Mouse (Mus musculus) frontal cortex, postnatal 14 days (tissue): ENCODE data around the gene Tmem215.

Experiments used
- DNase-seq, 2 experiments: peaks; one replicate each; pipeline ENCODE4 v3.0.0; 2022; ENCODE audit warnings: low spot score in 2 of 2

Gene Tmem215

DNA sequence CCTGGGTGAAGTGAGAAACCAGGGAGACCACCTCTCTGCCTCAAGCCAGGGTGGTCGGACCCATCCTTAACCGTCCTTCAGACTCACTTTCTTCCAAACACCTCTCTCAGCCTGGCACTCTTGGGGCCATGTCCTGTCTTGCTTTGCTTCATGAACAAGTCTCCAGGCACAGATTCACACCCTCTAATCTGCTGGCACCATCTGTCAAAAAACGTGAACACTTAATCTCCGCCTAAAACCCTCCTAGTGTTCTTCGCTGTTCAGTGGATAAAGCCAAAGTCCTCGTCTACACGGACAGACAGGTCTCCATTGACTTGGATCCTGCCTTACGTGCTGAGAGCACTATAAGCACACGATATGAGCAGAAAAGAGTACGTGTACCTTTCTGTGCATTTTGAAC, at the start of gene Tmem215:
Tmem215 (plus strand) TSS at position 301 of the 400 bp plus-strand sequence.
- DNase-seq, result no peak

DNA sequence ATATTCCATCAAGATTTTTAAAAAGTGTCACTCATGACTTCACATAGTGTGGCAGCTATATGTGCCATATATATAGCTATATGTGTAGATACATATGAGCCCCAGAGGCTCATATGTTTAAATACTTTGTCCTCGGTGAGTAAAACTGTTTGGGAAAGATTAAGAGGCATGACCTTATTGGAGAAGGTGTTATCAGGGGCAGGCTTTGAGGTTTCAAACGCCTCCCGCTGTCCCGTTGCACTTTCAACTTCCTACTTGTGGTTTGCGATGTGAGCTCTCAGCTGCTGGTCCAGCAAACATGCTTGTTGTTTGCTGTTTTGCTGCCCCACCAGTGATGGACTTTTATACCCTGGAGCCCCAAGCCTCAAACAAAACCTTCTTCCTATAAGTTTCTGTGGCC, 40.1 kb upstream of the Tmem215 start:
- no peak for DNase-seq

DNA sequence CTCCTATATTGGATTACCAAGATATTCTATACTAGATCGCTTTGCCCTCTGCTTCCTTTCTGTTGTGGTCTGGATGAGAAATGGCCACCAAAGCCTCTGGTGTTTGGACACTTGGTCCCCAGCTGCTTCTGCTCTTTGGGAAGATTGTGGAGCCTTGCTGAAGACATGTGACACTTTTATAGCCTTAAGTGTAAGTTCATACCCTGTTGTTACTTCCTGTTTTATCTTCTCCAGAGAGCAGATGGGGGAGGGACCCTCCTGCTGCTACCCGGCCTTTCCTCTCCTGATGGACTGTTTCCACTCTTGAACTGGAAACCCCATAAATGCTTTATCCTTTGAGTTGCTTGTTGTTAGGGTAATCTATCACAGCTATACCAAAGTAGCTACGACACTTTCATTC, 38.6 kb upstream of the Tmem215 start:
- DNase-seq, result no peak

DNA sequence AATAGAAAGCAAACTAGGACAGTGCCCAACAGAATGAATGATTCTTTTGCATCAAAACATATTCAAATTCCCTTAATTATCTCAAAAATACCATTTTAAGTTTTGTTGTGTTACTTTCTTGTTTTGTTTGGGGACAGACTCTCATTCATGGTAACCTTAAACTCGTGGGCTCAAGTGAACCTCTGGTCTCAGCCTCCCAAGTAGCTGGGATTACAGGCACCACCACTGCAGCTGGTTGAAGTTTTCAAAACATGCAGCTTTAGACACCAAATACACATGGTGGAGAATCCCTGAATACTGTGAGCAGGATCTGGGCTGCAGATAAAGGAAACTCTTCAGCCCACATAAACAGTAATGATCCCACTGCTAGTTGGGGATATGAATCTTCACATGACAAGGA, 37.6 kb upstream of the Tmem215 start:
- DNase-seq, result no peak

DNA sequence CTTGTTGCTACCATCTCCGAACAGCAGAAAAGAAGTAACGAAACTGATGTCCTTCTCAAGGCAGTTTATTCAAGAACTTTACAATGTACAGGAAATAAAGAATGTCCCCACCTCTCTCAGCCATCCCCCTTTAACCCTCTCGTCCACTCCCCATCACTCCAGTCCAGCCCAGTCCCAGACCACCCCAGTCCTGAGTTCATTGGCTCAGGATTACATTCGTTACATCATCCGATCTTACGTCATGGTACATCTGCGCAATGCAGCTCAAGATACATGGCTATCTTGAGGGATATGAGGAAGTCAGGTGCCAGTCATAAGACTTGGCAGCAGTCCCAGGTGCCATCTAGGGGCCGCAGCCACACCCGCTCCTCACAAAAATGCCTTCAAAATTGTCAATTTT, 28.4 kb upstream of the Tmem215 start:
- no peak for DNase-seq

DNA sequence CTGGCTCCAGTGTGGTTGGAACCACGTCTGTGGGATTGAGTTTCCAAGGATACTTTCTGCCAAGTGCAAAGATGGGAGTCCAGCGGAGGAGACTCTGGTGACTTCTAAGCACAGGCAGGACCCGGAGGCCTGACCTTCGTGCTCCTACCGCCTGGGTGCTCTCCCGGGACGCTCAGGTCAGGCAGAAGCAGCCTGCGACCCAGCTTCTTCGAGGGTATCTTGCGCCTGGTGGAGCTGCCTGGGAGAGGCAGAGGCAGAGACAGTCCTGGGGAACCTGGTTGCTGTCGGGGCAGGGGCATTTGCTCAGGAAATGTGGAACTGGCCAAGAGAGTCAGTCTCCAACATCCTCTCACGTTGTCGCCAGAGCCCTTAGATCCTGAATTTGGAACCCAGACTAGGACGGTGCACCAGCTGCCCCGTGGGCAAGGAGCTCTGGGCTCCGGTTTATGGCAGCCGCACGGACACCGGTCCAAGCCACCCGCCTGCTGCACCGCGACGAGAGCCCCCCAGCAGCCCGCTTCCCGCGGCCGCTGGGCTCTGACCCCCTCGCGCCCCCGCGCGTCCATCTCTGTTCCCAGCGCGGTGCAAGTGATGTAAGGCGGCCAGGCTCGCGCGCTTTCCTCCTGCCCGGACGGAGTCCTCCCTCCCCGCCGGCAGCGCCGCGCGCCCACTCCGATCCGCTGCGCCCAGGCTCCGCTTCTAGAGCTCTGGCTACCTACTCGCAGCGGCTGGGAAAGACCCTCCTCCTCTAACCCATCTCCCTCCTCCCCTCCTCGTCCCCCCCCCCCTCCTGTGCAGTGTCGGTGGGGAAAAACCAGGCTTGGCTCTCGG, 935 bp downstream of the Tmem215 start:
- peak; percentile 13 to 34 for DNase-seq

DNA sequence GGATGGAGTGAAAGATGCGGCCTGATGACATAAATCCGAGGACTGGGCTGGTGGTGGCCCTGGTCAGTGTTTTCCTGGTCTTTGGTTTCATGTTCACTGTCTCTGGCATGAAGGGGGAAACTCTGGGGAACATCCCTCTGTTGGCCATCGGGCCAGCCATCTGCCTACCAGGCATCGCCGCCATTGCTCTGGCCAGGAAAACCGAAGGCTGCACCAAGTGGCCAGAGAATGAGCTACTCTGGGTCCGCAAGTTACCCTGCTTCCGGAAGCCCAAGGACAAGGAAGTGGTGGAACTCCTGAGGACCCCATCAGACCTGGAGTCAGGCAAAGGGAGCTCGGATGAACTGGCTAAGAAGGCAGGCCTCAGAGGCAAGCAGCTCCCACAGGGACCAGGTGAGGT, 1.9 kb downstream of the Tmem215 start:
- no peak for DNase-seq

DNA sequence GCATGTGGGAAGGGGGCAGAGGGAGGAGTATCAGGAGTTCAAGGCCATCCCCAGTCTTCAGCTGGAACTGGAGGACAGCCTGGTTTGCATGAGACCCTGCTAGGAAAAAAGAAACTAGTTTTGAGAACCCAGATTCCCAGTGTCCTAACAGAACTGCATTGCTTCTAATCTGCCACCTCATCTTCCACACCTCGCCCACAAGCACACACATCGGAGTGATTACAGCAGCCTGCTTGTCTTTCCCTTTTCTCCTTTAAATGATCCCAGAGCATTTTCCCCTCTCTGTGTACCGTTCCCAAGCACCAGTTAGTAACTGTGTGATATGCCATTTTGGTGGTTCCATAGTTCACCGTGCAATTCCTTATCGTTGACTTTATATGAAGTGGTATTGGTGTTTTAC, 6.0 kb downstream of the Tmem215 start:
- no peak for DNase-seq

DNA sequence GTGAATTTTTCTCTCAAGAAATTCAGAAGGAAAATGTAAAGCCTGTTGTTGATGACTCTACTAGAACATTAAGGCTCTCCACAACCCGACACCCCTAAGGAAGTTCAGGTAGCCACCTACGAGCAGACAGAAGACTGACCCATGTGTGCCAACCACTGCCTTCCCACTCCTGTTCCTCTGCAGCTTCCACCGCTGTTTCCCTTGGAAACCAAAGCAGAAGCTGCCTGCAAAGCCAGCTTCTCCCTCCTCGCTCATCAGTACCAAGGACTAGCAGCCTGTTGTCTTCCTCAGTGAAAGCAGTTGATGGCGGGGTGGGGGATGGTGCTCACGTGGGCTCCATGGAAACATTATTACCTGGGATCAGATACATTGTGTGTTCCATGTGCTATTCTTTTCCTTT, 14.6 kb downstream of the Tmem215 start:
- no peak for DNase-seq

DNA sequence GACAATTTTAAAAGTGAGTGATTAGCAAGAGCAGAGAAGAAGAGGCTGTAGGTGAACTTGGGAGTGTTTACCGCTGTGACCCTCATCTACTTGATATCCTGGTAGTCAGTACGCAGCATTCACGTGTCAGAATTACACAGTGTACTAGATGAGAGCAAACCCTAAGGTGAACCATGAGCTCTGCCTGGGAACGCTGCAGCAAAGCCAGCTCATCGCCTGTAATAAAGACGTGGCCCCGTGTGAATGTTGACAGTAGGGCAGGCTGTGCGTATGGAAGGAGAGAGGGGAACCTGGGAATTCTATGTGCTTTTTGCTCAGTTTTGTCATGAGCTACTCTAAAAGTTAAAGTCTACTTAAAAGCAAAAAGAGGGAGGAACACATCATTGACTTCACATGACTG, 19.8 kb downstream of the Tmem215 start:
- DNase-seq, result no peak

DNA sequence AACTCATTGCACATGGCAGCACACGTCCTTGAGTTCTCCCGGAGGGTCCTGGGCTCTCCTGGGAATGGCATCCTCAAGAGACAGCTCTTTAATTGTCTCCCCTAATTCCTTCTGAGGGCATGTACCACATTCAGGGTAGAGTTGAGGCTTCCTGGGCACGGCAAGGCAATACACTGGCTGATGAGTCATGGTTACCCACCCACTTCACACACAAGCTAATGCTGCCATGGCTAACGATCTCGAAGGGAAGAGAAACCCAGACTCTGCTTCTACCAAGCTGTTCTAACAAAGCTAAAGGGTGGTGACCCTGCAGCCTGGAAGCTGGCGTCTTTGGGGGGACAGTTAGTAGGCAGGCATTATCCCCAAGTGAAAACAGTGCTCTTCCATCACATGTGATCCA, 24.4 kb downstream of the Tmem215 start:
- no peak for DNase-seq

DNA sequence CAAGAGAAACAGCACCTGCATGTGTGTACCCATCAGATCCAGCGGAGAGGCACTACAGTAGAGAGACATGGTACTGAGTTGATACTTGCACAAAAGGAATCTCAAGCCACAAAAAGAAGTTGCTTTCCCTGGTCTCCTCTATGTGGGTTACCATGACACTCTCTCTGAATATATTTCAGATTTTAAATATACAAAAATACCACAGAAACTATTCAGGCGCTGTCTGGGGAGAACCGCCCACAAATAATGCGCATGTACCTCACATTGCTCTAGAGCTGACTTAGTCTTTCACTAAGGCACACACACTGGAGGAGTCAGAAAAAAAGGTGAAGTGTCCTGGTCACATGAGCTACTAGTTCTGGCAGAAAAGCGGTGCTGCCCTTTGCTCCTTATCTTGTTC, 24.8 kb downstream of the Tmem215 start:
- peak in 1 of 2 experiments; percentile 8 for DNase-seq

DNA sequence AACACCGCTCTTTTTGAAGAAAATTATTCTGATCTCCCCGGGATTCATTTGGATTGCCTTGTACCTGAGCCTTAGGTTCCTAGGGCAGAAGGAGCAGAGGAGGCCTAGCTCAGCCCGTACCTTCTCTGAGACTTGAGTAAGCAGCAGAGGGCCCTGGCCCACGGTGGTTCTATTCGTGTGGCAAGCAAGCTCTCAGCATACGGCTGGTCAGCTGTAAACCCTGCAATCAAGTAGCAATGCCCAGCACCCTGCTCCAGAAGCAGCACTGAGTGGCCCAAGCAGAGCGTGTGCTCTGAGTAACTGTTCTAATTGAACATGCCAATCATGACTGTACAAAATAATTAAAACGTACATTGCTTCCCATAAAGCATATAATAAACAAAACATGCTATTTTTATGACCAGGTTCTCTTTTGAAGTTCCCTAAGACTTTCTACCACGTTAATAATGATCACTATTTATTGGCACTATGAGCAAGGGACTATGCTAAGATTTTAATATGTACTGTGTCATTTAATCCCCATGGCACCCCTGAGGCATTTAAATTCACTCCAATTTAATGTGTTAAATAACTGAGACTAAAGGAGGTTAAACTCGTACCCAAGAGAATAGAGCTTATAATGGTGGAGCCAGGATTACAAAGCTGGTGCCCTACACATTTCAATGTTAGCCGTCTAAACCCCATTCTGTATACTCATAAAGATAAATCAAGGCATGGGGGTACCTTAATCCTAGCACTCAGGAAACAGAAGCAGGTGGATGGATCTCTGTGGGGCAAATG, 28.0 kb downstream of the Tmem215 start:
- DNase-seq, result no peak

DNA sequence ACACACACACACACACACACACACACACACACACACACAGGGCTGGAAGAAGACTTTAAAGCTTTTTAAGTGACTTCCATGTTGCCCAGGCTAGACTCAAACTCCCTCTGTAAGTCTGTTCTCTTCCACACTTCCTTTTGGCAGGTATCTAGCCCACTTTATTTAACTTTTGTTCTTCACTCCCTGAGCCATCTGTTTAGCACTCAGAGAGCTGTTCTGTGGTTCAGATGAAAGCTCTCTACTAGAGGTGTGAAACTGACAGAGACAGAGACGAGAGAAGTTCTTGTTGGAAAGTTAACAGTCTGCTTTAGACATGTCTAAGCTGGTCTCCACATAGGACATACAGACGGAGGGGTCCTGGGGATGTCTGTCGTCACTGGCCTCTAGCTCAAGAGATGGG, 30.5 kb downstream of the Tmem215 start:
- no peak for DNase-seq

DNA sequence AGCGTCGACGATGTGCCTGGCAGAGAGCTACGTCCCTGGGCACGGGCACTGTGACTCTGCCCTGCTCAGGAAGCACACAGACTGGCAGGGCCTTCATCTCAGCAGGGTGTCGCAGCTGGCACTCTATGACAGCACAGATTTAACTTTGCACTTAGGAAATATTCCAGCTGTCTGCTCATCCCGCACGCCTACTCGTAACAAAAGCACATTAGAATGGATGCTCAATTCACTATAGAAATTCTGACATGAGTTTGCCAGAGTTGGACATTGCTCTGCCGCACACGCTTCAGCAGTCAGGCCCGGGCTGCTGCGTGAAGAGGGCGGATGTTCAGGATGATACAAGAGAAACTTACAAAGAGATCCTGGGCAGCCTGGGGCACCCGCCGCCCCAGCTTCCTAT, 37.6 kb downstream of the Tmem215 start:
- DNase-seq, result peak in 1 of 2 experiments; percentile 29

DNA sequence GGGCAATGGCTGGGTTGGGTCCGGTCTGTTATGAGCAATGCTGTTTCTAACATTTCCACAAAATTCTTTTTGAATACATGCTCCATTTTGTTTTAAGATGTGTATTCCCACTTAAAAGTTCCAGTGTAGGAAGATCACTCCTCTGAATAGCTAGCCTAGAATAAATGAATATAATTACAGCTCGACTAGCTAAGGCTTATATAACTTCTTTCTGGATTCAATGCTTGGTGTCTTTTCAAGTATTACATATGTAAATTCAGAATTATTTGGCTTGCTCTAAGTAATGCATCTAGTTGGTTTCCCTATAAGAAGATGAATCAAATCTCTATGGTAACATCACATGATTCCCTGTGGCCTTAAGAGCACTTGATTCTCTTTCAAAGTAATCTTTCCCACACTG, 41.3 kb downstream of the Tmem215 start:
- DNase-seq, result no peak

DNA sequence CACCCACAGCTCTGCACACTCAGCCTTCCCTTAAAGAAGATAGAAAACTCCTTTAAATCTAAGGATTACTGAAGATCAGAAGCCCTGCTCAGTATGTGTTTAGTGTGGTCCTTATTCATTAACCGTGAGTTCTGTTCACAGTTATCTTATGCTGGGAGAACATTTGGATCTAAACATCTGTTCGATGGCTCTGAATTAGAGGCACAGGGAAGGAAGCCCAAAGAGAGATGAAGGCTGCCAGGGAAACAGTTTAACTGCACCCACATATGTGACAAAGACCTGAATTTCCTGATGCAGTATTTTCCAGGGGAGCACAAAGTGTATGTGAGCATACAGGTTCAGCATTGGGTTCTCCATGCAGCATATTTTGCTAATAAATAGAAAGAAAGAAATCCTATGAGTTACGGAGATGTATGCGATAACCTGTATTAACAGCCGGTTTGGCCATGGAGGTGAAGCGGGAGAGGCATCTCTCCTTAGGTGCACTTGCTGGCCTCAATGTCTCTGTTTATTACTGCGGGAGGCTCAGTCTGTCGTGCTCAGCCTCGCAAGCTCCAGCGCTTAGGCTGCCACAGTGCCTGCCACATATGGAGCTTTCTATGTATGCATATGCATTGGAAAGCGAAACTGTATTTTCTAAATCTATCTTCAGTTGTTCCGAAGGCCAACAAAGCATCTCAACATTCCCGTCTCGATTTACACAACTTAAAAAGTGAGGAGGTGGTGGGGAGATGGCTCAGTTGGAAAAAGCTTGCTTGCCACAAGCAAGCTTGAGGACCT, 46.8 kb downstream of the Tmem215 start:
- DNase-seq, result no peak
